Mouse (Mus musculus): Measurements from ENCODE around the gene Nckipsd. TPM values are rescaled to one million over a fixed set of nuclear protein-coding genes. Genes with fewer than 3 reads are reported as not detected.
A peak's percentile ranks its signal among the peaks of the same experiment; 100 is the strongest.

Gene Nckipsd
- 10 to 100 TPM; 11.1 to 19.0 (median 17.0) TPM for total RNA-seq (2022)

DNA sequence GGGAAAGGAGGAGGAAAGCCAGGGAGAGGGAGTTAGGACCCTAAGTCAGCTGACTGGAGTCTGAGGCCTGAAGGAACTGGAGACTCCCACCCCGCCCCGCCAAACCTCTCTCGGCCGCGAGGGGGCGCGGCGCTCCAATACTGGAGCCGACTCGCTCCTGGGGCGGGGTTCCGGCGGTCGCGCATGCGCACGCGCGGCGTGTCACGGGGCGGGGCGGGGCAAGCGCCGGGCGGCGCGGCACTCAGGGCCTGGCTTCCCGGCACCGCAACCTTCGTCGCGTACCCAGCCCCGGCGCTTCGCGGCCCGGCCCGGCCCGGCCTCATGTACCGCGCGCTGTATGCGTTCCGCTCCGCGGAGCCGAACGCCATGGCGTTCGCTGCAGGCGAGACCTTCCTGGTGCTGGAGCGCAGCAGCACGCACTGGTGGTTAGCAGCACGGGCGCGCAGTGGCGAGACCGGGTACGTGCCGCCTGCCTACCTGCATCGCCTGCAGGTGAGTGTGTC is at the start of gene Nckipsd:
Gene Nckipsd (plus strand): TSS at position 206 of the 503 bp plus-strand sequence.
- DNase-seq: peak; percentile 88

DNA sequence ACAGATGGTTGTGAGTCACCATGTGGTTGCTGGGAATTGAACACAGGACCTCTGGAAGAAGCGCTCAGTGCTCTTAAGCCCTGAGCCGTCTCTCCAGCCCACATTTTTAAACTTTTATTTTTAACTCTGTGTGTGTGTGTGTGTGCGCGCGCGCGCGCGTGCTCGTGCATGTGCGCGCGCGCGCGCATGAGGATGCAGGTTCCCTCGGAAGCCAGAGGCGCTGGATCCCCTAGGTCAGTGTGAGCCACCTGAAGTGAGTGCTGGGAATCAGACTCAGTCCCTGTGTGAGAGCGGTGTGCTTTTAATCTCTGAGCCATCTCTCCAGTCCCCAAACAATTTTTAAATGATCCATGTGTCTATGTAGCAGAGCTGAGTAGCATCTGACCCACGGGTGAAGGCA is 49.0 kb upstream of the Nckipsd start:
- no peak for DNase-seq

DNA sequence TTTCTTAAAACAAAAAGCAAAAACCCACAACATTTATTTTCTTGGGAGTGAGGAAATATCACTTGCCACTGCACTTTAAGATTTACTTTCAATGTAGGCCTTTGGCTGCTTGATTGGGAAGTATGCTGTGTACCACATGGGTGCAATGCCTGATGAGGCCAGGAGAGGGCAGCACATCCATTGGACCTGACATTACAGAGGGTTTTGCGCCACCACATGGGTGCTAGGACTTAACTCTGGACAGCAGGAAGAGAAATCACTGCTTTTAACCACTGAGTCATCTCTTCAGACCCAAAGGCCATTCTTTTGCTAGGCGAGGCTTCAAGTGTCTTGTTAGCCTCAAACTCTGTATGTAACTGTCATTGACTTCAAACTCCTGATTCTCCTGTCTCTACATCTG is 48.4 kb upstream of the Nckipsd start:
- DNase-seq: no peak

DNA sequence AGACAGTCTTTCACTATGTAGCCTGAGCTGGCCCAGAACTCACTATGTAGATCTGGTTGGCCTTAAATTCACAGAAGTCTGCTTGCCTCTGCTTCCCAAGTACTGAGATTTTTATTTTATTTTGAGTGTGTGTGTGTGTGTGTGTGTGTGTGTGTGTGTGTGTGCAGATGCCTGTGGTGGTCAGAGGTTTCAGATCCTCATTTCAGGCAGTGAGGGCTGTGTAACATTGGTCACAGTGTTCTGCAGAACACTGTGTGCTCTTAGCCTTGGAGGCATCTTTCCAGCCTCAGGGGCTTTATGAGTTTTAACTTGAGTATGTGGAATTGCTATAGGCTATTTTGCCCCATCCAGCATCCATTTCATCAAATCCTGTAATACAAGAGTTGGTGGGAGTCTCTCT is 46.6 kb upstream of the Nckipsd start:
- no peak for DNase-seq

DNA sequence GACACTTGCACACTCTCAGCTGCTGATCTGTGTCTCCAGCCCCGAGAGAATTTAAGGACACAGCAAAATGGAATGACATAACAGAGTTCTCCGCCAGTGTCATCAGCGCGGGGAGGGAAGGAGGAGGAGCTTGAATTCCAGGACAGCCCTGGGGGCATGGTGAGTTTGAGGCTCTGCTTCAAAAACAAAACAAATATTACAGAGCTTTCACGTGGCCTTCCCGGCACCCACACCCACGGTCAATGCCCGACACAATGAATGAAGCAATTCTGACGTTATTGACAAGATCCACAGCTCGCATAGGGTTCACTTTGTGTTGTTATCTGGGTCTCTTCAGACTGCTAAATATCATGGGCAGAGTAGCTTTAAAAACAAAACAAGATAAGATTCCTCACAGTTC is 43.2 kb upstream of the Nckipsd start:
- DNase-seq: no peak

DNA sequence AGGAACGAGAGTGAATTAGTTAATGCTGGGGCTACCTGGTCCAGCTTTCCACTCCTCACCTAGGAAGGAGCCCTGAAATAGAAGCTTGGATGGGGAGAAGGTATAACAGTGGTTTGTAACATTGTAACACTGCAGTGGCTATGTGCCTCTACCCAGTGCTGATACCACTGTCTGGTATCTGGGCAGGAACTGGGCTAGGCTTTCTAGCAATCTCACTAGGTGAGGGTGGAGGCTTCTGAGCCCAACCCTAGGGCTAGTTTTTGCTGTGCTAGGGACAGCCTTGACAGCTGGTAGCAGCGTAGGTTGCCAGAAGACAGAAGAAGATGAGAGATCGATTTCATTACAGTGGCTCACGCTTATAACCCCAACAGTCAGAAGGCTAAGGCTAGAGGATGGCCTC is 31.6 kb upstream of the Nckipsd start:
- DNase-seq: no peak

DNA sequence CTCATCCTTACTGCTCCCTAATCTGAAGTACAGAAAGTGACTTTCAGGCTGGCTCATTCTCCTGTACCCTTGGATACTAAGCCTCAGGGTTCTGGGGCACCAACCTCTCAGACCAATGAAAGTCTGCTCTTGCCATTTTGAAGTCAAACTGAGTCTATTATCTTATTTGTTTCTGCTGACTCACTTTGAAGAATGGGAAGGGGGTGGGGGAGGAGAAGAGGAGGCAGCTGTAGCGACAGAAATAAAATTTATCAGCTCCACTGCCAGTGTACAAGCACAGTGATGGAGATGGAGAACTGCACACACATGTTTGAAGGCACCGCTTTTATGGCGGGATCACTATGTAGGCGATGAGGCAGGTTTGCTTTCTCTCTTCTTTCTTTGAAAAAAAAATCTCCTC is 30.9 kb upstream of the Nckipsd start:
- DNase-seq: no peak

DNA sequence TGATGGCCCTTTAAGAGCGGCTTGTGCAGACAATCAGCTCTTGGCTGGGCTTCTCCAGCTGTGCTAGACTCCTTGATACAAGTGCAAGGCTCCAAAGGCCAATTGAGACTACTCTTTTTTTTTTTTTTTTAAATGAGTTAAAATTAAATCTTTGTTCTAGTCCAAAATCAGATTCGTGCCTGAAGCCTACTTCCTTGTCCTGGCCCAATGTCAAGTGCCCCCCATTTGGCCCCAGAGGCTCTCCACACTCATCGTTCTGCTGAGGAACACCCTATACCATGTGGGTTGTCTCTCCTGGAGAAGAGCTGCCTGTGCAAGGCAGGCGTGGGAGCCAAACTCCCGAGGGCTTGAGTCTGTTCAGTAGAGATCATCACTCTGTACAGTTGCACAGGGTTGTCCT is 27.2 kb upstream of the Nckipsd start:
- DNase-seq: no peak

DNA sequence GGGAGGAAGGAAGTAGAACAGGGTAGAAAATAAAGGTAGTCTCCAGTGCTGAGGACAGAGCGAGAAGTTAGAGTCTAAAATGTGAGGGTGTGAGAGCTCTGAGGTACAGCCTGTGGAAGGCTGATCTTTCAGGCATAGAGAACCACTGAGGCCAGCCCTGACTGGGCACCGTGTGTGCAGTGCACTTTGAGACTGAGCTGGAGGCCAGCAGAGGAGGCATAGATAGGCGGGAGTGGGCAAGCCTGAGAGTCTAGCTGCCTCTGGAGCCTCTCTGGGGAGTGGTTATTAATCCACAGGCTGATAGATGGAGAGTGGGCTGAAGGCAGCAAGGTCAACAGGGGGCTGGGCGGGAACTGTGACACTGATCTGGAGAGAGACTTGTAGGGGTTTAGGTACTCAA is 26.3 kb upstream of the Nckipsd start:
- DNase-seq: no peak

DNA sequence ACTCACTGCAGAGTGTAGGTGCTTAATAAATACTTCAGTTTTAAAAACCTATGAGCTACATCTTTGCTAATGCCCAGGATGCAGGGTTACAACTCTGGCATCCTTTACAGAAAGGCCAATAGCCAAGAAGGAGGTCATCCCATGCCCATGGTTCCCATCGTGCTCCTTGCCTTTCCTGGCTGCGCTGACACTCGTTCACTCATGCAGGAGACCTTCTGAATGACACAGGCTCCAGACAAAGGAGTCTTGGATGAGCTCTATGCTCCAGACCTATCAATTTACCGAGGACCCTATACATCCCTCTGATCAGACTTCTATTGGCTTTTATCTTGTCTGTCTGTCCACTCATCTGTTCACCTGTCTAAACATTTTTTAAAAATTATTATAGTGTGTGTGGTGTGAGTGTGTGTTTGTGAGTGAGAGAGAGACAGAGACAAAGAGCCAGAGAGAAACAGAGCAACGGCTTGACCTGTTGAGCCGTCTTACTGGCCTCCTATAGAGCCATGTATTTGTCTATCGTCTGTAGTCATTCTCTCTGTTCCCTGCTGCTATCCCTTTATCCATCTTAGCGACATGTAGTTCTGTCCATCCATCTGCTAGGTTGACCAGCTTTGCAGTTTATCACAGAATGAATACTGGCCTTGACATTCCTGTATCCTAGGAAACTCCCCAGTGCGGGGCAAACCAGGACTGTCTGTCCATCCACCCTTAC is 25.2 kb upstream of the Nckipsd start:
- DNase-seq: no peak

DNA sequence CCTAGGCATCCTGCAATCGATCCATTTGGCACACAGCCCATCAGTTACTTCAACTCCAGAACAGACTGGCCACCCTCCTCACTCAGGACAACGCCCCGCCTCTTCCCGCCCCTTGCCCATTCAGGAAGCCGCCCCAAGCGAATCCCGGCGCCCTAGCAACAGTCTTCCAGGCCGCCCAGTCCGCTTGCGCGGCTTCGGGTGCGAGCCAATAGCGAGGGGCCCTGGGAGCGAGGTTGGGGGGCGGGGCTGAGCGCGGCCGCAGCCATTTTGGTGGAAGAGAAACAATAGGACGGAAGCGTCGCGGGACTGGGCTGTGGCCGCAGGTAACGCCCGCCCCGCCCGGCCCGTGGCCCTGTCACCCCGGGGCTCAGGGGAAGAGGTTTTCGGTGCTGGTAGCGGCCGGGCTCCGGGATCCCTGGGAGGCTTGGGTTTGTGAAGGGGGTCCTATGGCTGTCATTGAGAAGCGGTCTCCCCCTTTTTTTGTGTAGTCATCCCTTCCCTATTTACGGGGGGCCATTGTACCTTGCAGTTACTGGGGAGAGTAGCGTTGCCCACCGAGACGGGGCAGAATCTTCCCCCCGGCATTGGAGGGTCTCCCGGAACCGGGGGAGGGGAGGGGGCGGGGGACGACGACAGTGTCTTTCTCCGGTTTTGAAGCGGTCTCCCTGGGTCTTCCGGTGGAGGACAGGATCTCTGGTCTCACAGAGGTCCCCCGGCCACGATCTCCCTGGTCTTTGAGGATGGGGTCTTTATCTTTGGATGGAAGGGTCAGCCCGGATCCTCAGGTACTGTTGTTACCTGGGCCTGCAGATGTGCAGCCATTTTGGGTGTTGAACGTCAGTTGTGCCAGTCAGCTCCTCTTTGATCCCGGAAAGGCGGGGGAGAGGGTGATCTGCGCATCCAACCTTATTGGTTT is 24.4 kb upstream of the Nckipsd start, which contains the start of gene Ip6k2:
Gene Ip6k2 (plus strand): TSS at position 249 of the 916 bp plus-strand sequence.
- DNase-seq: peak; percentile 98

DNA sequence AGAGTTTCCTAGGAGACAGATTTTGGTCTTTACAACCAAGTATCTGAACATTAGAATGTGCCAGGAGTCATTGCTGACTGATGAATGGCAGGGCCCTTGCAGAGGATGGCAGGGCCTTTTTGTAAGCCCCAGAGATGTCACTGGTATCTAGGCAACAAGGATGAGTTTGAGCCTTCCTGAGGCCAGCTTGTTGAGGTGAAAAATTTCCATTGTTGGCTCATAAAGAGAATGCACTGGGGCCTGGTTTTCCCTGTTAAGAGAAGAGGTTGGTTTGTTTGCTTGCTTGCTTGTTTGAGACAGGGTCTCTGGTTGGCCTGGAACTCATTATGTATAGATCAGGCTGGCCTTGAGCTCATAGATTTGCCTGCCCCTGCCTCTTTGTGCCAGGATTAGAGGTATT is 22.8 kb upstream of the Nckipsd start:
- no peak for DNase-seq

DNA sequence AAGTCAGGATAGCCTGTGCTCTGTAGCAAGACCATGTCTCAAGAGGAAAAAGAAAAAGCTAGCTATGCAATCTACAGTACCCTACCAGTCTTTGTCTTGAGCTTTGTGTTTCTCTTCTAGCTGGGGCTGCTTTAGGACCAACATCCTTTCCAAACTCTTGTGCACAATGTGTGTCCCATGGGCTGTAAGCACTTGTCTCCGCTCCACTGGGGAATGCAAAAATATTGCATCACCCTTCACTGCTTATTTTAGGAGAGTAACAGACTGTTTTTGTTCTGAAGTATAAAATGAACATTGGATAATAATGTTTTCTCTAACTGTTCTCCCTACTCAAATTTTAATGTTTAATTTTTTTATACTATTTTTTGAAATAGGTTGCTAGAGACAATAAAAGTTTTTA is 21.7 kb upstream of the Nckipsd start:
- no peak for DNase-seq

DNA sequence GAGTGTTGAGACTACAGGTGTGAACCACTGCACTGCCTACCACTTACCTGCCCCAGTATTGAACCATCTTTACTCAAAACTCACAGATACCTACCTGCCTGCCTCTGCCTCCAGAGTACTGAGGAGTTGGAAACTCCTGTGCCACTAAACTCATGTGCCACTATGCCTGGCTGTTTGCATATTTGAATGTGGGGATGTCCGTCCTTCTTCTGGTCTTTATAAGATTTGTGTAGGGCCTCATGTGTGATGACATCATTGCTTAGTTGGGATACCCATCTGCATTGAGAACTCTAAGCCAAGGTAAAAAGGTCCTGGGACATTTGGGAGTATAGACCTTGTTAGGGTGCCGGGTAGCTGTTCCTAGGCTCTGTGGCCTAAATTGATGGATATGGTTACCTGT is 21.1 kb upstream of the Nckipsd start:
- no peak for DNase-seq

DNA sequence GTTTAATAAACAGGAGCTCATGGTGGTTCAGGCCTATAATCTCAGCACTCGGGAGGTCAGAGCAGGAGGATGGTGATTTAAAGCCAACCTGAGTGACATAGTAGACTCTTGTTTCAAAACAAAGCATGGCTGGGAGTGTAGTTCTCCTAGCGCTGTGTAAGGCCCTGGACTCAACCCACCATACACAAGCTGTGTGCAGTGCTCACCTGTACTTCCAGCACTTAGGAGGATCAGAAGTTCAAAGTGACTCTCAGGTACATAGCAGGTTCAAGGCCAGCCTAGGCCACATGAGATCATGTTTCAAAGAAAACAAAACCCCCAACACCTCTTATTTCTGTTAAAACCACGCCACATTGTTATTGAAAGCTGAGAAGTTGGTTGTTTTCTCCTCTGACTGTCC is 19.5 kb upstream of the Nckipsd start:
- DNase-seq: no peak

DNA sequence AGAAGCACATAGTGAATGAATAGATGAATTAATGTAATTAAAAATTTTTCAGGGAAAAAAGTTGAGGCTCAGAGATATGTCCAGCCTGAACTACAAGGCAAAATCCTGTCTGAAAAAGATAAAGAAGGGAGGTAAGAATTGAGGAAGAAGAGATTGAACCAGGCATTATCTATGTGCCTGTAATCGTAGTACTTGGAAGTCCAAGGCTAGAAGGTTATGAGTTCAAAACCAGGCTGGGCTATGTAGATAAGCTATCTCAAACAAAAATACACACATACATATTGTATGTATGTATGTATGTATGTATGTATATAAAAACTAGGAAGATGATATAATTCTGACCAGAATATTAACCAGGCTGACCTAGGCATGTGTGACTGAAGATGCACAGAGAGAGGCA is 15.9 kb upstream of the Nckipsd start:
- DNase-seq: no peak

DNA sequence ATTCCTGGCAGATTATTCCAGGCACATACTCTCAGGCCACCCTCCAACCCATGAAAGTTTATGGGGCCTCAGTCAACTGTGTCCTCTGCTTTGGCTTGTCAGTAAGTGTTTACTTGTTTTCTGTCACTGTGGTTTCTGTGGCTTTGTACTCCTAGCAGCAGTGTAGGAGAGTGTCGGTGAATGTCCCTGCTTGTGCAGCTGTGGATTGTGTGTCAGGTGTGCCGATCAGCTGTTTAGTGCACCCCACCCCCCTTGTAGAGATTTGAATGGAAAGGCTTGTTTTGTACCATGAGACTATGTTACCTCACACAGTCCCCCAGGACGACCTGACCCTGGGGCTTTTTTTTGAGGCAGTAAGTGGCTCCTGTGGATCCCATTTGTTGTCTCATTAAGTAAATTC is 15.4 kb upstream of the Nckipsd start:
- no peak for DNase-seq

DNA sequence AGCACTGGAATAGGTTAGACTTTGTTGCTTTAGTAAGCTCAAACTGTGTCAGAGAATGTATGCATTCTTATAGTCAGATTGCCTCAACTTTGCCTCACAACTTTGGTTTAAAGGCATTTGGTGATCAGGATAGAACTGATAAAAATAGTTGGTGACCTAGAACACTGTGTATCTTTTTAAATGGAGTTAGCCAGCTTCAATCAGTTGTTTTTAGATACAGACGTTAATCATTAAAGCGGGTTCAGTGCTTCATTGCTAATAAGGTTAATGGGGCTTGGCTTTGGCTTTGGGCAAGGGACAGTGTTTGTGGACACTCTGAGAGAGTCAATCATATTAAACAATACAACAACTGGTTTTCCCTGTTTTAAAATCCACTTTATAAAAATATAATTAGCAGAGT is 12.9 kb upstream of the Nckipsd start:
- no peak for DNase-seq

DNA sequence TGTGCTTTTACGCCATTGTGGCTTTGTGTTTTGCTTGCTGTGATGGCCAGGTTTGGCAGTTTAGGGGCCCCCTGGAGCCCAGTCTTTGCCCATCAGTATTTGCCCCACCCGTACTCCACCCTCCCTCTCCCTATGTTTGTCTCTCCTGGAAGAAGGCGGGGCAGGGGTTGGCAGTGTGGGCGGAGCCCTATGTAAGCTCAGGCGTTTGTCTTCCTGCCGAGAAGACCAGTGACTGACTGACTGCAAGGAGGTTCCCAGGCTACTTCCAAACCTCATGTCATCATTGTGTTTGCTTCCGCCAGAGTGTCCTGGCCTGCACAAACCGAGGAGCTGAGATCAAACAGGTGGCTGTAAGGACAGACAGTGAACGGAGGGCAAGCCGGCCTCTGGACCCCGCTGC is 12.4 kb upstream of the Nckipsd start:
- DNase-seq: peak; percentile 61

DNA sequence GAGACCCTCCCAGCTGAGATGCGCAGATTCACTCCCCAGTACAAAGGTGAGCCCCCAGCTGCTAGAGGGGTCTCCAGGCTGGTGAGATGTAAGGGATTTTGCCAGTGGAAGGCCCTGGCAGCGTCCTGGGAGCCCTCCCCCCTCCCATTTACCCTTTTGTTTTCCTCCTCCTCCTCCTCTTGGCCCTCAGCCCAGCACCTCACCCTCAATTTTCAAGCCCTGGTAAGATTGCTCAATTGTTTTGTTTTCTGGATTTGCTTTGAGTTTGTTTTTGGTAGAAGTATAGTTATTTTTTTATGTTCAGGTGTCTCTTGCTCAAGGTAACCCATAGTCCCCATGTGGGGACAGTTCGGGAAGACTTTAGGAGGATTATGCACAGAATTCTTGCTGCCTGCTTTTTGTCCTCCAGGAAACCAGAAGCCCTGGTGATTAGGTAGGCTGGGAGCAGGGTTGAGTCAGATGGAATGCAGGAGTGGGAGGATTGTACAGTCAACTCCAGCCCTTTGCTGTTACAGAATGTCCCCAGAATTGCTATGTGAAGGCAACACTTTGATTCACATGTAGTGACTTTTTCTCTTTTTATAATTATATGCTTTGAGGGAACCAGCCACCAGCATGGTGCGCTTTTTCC is 11.7 kb upstream of the Nckipsd start:
- DNase-seq: no peak

DNA sequence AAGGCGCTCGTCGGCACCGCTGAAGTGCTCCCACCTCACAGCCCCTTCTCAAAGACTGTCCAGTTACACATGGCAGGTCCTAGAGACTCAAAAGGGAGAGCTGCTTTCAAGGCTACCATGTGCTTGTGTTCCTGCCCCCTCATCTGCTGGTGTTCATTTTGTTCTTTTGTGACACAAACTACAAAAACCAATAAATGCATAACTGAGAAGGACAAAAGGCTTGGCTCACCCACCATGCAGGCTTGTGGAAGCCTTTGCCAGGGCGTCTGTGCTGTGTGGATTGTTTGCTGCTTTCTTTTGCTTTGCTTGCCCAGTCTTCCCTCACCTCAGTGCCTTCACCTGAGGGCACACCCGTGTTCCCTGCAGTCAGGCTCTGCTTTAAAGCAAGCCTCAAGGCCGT is 10.7 kb upstream of the Nckipsd start:
- no peak for DNase-seq

DNA sequence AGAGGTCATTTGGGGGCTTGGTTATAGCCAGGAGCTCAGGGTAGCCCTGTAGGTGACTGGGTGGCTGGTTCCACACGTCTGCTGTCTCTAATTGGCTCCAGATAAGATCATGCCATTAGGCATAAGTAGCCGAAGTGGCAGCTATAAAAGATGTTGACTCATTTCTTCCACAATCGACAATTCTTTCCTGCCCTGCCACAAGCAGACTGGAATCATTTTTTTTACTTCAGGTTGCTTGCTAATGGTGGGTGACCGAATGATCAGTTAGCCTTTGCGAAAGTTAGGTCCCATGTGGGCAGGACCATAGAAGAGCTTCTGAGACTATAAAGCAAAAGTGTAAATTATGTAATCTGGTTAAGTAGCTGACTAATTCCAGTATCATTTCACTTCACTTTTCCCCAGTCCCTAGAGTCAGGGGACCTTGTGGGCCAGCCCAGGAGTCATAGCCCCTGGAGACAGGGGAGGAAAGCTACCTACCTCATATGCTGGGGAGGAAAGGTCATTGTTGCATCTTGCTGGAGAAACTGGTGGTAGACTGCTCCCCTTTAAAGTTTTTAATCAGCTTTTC is 9.6 kb upstream of the Nckipsd start:
- no peak for DNase-seq

DNA sequence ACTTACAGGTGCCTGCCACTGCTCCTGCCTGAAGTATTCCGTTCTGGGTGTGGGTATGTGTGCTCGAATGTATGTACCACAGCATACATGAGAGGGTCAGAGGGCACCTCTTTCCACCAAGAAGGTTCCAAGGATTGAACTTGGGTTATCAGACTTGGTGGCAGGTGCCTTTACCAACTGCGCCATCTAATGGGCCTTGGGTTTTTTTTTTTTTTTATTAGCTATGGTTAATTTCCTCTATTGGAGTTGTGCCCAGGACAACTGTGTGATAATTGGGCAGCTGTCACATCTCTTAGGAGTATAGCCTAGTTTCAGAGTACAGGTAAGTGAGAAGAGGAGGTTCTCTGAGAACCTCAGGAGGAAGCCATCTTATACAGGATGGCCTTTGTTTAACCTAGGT is 8.6 kb upstream of the Nckipsd start:
- DNase-seq: no peak
